Mouse (Mus musculus) cortical plate, adult 2 months (tissue): ENCODE data around the gene Olfr461.

Experiments used
- CTCF ChIP-seq: fragments of 200-500 bp; IDR thresholded peaks from 2 replicates; pipeline ENCODE4 v1.5.1; 2011; ENCODE audit warnings: mild to moderate bottlenecking, control low read depth, low read length; ENCODE audit not compliant: insufficient read depth; ENCODE audit errors: extremely low read depth
- POLR2A ChIP-seq: fragments of 200-500 bp; IDR thresholded peaks from 2 replicates; pipeline ENCODE4 v1.6.1; 2011; ENCODE audit warnings: mild to moderate bottlenecking, low read length, control low read depth; ENCODE audit not compliant: insufficient read depth; ENCODE audit errors: extremely low read depth

DNA sequence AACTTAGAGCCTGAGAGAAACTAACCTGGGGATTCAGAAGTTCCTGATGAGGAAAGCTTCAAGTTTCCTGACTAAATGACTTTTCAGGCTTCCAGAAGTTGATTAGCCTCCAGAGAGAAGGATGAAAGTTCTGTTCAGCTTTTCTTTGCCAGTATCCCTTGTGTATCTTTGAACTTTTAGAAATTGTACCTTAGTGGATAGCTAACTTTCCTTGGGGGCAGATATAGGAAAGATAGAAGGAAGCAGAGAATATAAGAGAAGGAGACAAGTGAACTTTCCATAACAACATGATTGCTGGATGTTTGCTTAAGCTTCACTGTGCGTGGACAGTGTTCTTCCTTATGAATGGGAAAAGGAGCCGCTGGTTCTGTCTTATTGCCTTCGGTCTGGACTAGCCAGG, 14.3 kb upstream of the Olfr461 start, which contains the start of gene Olfr460:
- TF ChIP-seq CTCF = no peak
- TF ChIP-seq POLR2A = no peak
